Mouse (Mus musculus) layer of hippocampus, adult 18-20 months (tissue): Measurements from ENCODE around the gene Hist1h1d. TPM values are rescaled to one million over a fixed set of nuclear protein-coding genes. Genes with fewer than 3 reads are reported as not detected.
"Not testable (repeated sequence)": the region's sequence is repeated elsewhere in the genome, so short reads cannot be mapped to it uniquely, and the experiment has no call there.

Experiments used
- DNase-seq, 2 experiments: peaks; one replicate each; pipeline ENCODE4 v3.0.0; 2022; ENCODE audit warnings: low spot score in 2 of 2
- total RNA-seq, 2 experiments: library from RNA; stranded (reverse); gene quantifications; 2 replicates each; pipeline ENCODE4 v1.2.3; 2021

Gene Hist1h1d
- total RNA-seq, 2 experiments from 2014 or later, result 3.1 to 4.0 TPM

- DNase-seq, result no peak
Measured at GRCm38 (mm10) chr13:23529480-23530165, 23.4 kb upstream of the Hist1h1d start.

DNA sequence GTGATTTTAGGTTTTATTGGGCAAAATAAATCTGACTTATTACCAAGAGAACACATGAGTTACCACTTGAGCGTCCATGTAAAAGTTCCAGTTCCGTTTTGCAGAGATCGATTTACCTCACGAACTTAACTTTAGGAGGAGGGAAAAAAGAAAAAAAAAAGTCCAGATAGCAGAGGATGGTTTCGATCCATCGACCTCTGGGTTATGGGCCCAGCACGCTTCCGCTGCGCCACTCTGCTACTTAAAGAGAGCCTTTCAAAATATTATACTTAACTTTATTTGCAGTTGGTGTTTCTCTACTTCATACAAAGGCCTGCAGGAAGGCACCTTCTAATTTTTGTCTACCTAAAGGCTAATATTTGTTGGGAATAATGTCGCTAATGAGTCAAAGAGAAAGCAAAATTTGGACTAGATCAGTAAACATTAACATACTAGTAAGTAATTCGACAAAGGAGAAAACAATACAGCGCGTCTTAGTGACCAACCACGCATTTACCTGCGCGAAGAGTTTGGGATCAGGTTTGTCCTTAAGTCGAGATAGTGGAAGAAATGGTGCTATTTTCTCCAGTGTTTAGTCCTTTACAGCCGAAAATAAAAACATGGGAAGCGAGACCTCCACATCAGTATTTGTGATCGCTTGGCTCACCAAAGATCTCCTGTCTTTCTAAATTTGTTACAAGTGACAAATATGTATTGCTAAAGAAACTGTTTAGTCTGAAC lies 22.7 kb upstream of the Hist1h1d start:
- DNase-seq, result peak; percentile 62 to 90

DNA sequence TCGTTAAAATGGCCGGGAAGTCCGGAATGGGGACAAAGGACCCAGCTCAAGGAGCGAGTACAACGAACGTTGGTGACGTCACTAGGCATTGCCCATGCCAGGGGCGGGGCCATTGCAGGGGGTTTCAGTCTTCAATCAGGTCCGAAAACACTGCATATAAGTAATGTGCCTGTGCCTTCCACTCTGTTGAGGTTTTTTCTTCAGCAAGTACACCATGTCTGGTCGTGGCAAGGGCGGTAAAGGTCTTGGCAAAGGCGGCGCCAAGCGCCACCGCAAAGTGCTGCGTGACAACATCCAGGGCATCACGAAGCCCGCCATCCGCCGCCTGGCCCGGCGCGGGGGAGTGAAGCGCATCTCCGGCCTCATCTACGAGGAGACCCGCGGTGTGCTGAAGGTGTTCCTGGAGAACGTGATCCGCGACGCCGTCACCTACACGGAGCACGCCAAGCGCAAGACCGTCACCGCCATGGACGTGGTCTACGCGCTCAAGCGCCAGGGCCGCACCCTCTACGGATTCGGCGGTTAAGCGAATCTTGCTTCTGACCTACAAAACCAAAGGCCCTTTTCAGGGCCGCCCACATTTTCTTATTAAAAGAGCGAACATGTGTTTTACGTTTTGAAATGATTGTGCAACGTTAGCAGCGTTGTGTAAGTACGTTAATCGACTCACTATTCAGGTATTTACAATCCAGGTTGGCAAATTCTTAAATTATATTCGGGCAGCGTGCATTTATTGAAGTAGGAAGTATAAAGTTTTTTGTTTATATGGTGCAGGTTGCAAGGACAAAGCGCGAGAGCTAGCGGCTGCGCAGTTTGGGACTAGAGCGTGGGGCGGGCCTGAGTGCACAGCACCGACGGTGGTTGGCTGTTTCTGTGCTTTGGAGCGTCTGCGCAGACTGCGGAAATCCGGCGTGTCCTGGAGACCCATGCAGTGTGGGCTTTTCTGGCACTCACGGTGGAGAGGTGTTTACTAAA lies 21.9 kb upstream of the Hist1h1d start, which contains the start of gene Hist1h4h:
Gene Hist1h4h (plus strand): TSS at position 150 of the 975 bp plus-strand sequence.
- DNase-seq, result peak; percentile 97 to 99

DNA sequence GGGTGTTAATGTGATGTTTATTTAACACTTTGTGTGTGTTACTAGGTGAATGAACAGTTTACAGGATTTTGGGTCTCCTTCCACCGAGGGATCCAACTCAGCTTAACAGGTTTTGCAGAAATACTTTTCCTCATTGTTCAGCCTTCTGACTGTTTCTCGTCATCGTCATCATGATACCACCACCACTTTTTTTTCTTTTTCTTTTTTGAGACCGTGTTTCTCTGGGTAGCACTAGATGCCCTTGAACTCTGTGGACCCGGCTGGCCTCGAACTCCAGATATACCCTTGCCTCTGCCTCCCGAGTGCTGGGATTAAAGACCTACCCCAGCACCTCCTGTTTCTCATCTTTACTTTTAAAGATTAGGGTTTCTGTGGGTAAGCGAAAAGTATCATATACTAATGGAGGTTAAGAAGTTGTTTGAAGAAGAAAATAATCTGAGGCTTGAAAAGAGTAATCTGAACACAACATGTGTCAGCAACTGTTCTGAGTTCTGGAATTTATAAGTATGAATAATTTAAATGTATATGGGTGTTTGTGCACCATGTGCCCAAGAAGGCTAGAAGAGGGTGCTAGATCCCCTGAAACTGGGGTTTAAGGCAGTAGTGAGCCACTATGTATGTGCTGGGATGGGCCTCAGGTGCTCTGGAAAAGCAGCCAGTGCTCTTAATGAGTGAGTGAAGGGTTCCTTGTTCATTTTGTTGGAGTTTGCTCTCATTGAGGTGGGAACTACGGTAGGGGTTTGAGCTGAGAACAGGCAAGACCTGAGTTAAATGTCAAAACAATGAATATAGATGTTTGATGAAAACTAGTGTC lies 20.6 kb upstream of the Hist1h1d start:
- no peak for DNase-seq

- peak; percentile 69 to 85 for DNase-seq
Measured at GRCm38 (mm10) chr13:23533560-23534367, 19.3 kb upstream of the Hist1h1d start, which contains the start of gene Hist1h2af. Hist1h2af (plus strand) TSS chr13:23533906.

- DNase-seq, result no peak
Measured at GRCm38 (mm10) chr13:23534368-23535131, 18.5 kb upstream of the Hist1h1d start.

DNA sequence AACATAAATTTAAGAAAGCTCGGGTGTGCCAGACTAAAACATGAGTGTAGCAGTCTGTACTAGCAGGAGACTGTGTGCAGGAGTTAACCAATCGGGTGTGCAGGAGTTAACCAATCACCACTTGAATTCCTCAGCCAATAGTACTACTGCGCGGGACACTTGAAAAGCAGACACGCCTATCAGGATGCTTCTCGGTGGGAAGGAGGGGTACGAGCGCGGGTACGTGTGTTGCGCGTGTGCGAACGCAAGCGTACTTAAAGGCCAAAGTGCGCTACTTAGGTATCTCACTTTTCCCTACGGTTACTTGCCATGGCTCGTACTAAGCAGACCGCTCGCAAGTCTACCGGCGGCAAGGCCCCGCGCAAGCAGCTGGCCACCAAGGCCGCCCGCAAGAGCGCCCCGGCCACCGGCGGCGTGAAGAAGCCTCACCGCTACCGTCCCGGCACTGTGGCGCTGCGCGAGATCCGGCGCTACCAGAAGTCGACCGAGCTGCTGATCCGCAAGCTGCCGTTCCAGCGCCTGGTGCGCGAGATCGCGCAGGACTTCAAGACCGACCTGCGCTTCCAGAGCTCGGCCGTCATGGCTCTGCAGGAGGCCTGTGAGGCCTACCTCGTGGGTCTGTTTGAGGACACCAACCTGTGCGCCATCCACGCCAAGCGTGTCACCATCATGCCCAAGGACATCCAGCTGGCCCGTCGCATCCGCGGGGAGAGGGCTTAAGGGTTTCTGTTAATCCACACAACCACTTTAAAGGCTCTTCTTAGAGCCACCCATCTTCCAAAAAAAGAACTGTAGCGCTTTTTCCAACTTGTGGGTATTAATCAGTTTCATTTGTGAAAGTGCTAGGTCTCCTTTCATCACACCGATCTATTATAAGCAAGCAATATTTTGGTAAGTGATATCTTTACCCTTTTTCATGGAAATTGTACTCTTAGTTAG lies 17.7 kb upstream of the Hist1h1d start, which contains the start of gene Hist1h3g:
Gene Hist1h3g (plus strand): TSS at position 286 of the 939 bp plus-strand sequence.
- peak; percentile 89 to 96 for DNase-seq

- DNase-seq, result no peak
Measured at GRCm38 (mm10) chr13:23536076-23536822, 16.8 kb upstream of the Hist1h1d start.

GRCm38 (mm10) chr13:23537006-23537710 lies 15.9 kb upstream of the Hist1h1d start:
- no peak for DNase-seq

DNA sequence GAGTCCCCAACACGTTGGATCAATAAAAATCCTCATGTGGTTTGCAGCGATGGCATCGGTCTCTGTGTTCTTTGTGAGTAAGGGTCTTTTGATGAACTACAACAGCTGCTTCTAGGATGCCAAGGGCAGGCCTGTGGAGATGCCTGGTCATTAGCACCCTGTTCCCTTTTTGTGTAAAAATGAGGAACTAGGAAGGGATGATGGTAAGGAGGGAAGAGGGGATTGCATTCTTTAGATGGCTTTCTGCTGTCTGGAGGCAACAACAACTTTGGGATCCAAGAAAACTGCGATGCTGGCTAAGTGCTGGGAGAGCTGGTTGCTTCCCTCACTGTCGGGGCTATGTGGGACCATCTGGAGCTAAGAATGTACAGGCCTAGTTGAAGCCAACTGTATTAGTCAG lies 14.8 kb upstream of the Hist1h1d start:
- no peak for DNase-seq

- not testable (repeated sequence) for DNase-seq
Measured at GRCm38 (mm10) chr13:23539821-23540220, 13.2 kb upstream of the Hist1h1d start.

DNA sequence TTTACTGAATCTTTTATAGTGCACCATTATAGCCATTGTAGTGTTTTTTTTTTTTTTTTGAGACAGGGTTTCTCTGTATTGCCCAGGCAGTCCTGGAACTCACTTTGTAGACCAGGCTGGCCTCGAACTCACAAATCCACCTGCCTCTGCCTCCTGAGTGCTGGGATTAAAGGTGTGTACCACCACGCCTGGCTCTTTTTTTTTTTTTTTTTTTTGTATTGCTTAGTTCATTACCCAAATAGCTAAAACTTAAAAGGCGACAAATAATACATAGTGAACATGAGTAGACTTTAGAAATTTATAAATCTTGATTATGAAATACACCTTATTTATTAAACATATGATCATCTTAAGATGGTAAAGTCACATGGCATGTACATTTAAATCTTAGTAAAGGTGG lies 11.6 kb upstream of the Hist1h1d start:
- no peak for DNase-seq

DNA sequence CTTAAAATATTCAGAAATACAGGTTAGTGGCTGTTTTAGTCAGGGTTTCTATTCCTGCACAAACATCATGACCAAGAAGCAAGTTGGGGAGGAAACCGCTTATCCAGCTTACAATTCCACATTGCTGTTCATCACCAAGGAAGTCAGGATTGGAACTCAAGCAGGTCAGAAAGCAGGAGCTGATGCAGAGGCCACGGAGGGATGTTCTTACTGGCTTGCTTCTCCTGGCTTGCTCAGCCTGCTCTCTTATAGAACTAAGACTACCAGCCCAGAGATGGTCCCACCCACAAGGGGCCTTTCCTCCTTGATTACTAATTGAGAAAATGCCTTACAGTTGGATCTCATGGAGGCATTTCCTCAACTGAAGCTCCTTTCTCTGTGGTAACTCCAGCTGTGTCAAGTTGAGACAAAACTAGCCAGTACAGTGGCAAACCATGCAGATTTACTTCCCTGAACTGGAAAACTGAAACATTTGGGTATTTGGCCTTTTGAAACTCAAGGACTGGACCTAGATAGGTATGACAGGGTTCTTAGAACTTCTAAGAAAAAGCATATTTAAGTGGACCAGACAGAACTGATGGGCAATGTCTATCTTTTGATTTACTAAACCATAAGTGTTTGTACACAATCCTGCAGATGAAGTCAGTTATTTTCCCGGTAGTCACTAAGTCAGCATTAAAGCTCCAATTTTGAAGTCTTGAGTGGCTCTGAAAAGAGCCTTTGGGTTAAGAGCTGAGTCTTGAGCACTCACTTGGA lies 10.7 kb upstream of the Hist1h1d start:
- DNase-seq, result not testable (repeated sequence)

DNA sequence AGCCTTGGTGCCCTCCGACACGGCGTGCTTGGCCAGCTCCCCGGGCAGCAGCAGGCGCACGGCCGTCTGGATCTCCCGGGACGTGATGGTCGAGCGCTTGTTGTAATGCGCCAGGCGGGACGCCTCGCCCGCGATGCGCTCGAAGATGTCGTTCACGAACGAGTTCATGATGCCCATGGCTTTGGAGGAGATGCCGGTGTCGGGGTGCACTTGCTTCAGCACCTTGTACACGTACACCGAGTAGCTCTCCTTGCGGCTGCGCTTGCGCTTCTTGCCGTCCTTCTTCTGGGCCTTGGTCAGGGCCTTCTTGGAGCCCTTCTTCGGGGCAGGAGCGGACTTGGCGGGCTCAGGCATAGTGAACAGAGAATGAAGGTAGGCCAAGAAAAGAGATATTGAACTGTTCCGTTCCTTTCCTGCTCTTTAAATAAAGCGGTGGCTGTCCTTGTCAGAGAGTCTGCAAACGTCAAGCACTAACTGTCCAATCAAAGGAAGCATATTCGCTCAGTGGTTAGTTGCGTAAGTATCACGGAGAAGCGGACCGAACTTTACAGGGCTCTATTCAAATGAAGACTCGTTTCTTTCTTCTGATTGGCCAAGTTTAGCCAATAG lies 10.0 kb upstream of the Hist1h1d start, which contains the start of gene Hist1h2bh:
Gene Hist1h2bh (minus strand): TSS at position 394 of the 609 bp plus-strand sequence.
- peak; percentile 56 to 86 for DNase-seq
